Mouse (Mus musculus): ENCODE measurements around the gene Acox1. TPM values are rescaled to one million over a fixed set of nuclear protein-coding genes. Genes with fewer than 3 reads are reported as not detected.

Gene Acox1
- polyA plus RNA-seq, 1 experiment from 2014 or later: 54.5 TPM

DNA sequence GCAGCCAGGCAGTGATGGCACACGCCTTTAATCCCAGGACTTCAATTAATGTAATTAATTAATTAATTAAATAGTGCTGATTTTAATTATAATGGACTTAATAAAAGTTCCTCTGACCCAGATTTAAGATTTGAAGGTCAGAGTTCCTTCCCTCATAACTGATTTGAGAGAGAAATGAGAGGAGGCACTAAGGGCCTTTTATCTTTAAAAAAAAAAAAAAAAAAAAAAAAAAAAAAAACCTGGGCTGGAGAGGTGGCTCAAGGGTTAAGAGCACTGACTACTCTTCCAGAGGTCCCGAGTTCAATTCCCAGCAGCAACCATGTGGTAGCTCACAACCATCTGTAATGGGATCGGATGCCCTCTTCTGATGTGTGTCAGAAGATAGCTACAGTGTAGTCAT, 9.8 kb upstream of the Acox1 start:
- Histone ChIP-seq H3K9me3 (no peaks in the 10 kb centered on the region), H3K4me3 (no peak overlapping the region), H3K4me1 (no peaks in the 10 kb centered on the region), H3K27me3 (no peaks in the 10 kb centered on the region), H3K4me2 (replicated peaks) (no peak overlapping the region), H3K9ac (replicated peaks) (no peak overlapping the region), H3K27ac (replicated peaks) (no peak overlapping the region), H3K36me3 (peaks cover 22% of the 10 kb centered on the region)
- ATAC-seq (replicated peaks): no peak
- 82% methylated on average over 3 of the region's 3 CpGs for WGBS

DNA sequence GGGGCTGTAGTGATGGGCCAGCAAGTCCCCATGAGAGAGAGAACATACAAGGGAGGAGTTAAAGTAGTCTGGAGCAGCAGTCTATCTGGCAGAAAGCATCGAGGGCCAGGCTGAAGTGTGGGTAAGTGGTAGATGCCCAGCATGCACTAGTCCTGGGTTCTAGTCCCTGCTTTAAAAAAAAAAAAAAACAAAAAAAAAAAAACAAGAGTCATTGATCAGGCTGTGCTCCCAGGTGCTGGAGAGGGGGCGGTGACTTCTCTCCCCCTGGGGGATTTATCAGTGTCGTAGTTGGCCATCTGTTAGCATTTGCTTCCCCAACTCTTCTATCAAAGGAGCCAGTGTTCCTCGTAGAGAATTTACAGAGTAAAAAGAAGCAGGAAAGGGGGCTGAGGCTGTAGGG, 7.8 kb upstream of the Acox1 start:
- no peaks in the 10 kb centered on the region for H3K27me3 ChIP-seq
- no peaks in the 10 kb centered on the region for H3K9me3 ChIP-seq
- peaks cover 22% of the 10 kb centered on the region for H3K36me3 ChIP-seq
- H3K27ac ChIP-seq (replicated peaks): no peak overlapping the region
- no peak overlapping the region for H3K4me2 ChIP-seq (replicated peaks)
- H3K4me1 ChIP-seq: no peaks in the 10 kb centered on the region
- H3K4me3 ChIP-seq: no peak overlapping the region
- H3K9ac ChIP-seq (replicated peaks): no peak overlapping the region
- whole genome bisulfite sequencing: 82% methylated on average over 4 of the region's 4 CpGs
- ATAC-seq (replicated peaks): no peak

DNA sequence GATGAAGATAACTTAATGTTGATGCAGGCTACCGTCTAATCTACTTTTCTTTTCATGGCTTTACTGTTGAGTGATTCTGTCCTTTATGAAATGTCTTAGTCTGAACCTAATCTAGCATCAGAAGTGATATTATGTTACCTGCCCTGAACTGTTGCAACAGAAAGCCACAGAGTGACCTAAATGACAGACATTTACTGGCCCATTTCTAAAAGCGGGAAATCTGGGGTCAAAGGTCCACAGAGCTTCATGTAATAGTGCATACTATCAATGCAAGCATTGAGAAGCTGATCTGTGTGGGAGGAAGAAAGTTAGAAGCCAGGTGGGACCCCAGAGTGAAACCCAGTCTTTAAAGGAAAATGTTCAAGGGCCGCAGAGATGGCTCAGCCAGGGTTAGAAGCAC, 4.3 kb upstream of the Acox1 start:
- no peaks in the 10 kb centered on the region for H3K27me3 ChIP-seq
- H3K4me2 ChIP-seq (replicated peaks): no peak overlapping the region
- no peak for ATAC-seq (replicated peaks)
- 94% methylated on average over 3 of the region's 3 CpGs for WGBS
- H3K9me3 ChIP-seq: no peaks in the 10 kb centered on the region
- no peak overlapping the region for H3K9ac ChIP-seq (replicated peaks)
- no peak overlapping the region for H3K27ac ChIP-seq (replicated peaks)
- H3K4me1 ChIP-seq: peaks cover 7% of the 10 kb centered on the region
- H3K4me3 ChIP-seq: no peak overlapping the region
- peaks cover 22% of the 10 kb centered on the region for H3K36me3 ChIP-seq

GRCm38 (mm10) chr11:116201151-116201550, 2.3 kb upstream of the Acox1 start:
- Histone ChIP-seq H3K27me3 (no peaks in the 10 kb centered on the region), H3K4me3 (no peak overlapping the region), H3K4me2 (replicated peaks) (no peak overlapping the region), H3K27ac (replicated peaks) (no peak overlapping the region), H3K4me1 (peaks cover 27% of the 10 kb centered on the region), H3K9me3 (no peaks in the 10 kb centered on the region), H3K9ac (replicated peaks) (no peak overlapping the region), H3K36me3 (peaks cover 11% of the 10 kb centered on the region)
- ATAC-seq (replicated peaks): no peak
- 85% methylated on average over 2 of the region's 2 CpGs for WGBS

DNA sequence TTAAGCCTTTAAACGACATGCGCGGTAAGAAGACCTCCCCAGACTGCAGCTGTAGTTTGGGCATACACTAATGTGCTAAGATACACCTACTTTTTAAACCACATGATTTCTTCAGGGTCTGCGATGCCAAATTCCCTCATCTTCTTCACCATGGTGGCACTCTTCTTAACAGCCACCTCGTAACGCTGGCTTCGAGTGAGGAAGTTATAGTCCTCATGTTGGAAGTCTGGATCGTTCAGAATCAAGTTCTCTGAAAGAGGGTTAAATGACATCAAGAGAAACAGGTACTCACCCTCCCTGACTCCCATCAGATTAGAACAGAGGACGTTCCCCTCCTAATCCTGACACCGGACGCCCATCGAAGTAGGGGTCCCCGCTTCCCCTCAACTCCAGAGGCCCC, 713 bp downstream of the Acox1 start:
- Histone ChIP-seq H3K9me3 (no peaks in the 10 kb centered on the region), H3K4me3 (peak overlapping the region; percentile 84), H3K4me2 (replicated peaks) (peak overlapping the region; percentile 64), H3K9ac (replicated peaks) (peak overlapping the region; percentile 91), H3K4me1 (peaks cover 40% of the 10 kb centered on the region), H3K27ac (replicated peaks) (peak overlapping the region; percentile 97), H3K27me3 (no peaks in the 10 kb centered on the region), H3K36me3 (no peaks in the 10 kb centered on the region)
- WGBS: 24% methylated on average over 13 of the region's 13 CpGs
- no peak; the same call in 1 of the 2 replicates for ATAC-seq (replicated peaks)

DNA sequence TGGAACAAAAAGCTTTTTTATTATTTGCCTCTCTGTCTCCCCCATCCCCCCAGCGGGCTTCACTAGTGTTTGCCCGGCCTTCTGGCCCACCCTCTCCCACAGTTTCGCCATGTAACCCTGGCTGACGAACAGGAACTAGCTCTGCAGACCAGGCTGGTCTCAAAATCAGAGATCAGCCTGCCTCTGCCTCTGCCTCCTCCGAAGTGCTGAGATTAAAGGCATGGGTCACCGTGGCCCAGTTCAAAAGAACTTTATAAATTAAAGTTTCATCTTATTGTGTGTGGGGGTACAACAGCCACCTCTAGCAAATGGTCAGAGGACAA, 1.3 kb downstream of the Acox1 start:
- Histone ChIP-seq H3K4me2 (replicated peaks) (peak overlapping the region; percentile 64), H3K36me3 (no peaks in the 10 kb centered on the region), H3K27me3 (no peaks in the 10 kb centered on the region), H3K4me3 (peak overlapping the region; percentile 84; the same call in 1 of the 2 replicates), H3K27ac (replicated peaks) (no peak overlapping the region), H3K9me3 (no peaks in the 10 kb centered on the region), H3K4me1 (peaks cover 40% of the 10 kb centered on the region), H3K9ac (replicated peaks) (no peak overlapping the region)
- 86% methylated on average over 6 of the region's 6 CpGs for WGBS
- no peak for ATAC-seq (replicated peaks)

- no peaks in the 10 kb centered on the region for H3K36me3 ChIP-seq
- H3K4me2 ChIP-seq (replicated peaks): peak overlapping the region; percentile 64
- no peak overlapping the region for H3K27ac ChIP-seq (replicated peaks)
- H3K9me3 ChIP-seq: no peaks in the 10 kb centered on the region
- H3K9ac ChIP-seq (replicated peaks): no peak overlapping the region
- H3K27me3 ChIP-seq: no peaks in the 10 kb centered on the region
- ATAC-seq (replicated peaks): no peak
- WGBS: 95% methylated on average over 18 of the region's 18 CpGs
- H3K4me3 ChIP-seq: peak overlapping the region; percentile 84; the same call in 1 of the 2 replicates
- peaks cover 40% of the 10 kb centered on the region for H3K4me1 ChIP-seq
These were observed 1.8 kb downstream of the Acox1 start for GRCm38 (mm10) chr11:116196866-116197583.

- ATAC-seq (replicated peaks): no peak
- no peak overlapping the region for H3K27ac ChIP-seq (replicated peaks)
- H3K4me3 ChIP-seq: no peak overlapping the region
- no peak overlapping the region for H3K4me2 ChIP-seq (replicated peaks)
- peaks cover 40% of the 10 kb centered on the region for H3K4me1 ChIP-seq
- peaks cover 2% of the 10 kb centered on the region; the same call in 1 of the 2 replicates for H3K36me3 ChIP-seq
- no peak overlapping the region for H3K9ac ChIP-seq (replicated peaks)
- no peaks in the 10 kb centered on the region for H3K9me3 ChIP-seq
- no peaks in the 10 kb centered on the region for H3K27me3 ChIP-seq
- WGBS: 89% methylated on average over 3 of the region's 3 CpGs
These were observed 2.5 kb downstream of the Acox1 start for GRCm38 (mm10) chr11:116196336-116196735.

GRCm38 (mm10) chr11:116195252-116195651, 3.6 kb downstream of the Acox1 start:
- Histone ChIP-seq H3K9ac (replicated peaks) (no peak overlapping the region), H3K4me2 (replicated peaks) (no peak overlapping the region), H3K27ac (replicated peaks) (no peak overlapping the region), H3K9me3 (no peaks in the 10 kb centered on the region), H3K4me3 (no peak overlapping the region), H3K36me3 (peaks cover 7% of the 10 kb centered on the region), H3K4me1 (peaks cover 40% of the 10 kb centered on the region), H3K27me3 (no peaks in the 10 kb centered on the region)
- 85% methylated on average over 5 of the region's 5 CpGs for WGBS
- no peak for ATAC-seq (replicated peaks)

DNA sequence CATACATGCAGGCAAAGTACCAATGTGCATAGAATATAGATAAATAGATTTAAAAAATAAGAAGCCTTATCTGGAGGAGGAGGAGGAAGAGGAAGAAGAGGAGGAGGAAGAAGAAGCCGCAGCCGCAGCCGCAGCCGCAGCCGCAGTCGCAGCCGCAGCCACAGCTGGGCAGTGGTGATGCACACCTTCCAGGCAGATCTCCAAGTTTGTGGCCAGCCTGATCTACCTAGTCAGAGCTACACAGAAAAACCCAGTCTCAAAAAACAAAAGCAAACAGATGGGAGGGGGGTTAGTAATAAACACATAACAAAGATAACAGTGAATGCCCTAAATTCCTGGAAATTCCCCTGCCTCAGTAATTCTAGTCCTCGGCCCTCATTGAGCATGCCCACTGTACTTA, 4.2 kb downstream of the Acox1 start:
- WGBS: 96% methylated on average over 8 of the region's 8 CpGs
- no peaks in the 10 kb centered on the region for H3K9me3 ChIP-seq
- ATAC-seq (replicated peaks): no peak
- H3K4me2 ChIP-seq (replicated peaks): no peak overlapping the region
- H3K27ac ChIP-seq (replicated peaks): no peak overlapping the region
- H3K4me3 ChIP-seq: no peak overlapping the region
- H3K36me3 ChIP-seq: peaks cover 7% of the 10 kb centered on the region
- H3K27me3 ChIP-seq: no peaks in the 10 kb centered on the region
- H3K4me1 ChIP-seq: peaks cover 38% of the 10 kb centered on the region
- no peak overlapping the region for H3K9ac ChIP-seq (replicated peaks)

- no peak overlapping the region for H3K4me3 ChIP-seq
- no peak overlapping the region; the same call in 1 of the 2 replicates for H3K27ac ChIP-seq (replicated peaks)
- H3K36me3 ChIP-seq: peaks cover 27% of the 10 kb centered on the region
- 45% methylated on average over 11 of the region's 11 CpGs for WGBS
- no peaks in the 10 kb centered on the region for H3K9me3 ChIP-seq
- no peaks in the 10 kb centered on the region for H3K27me3 ChIP-seq
- ATAC-seq (replicated peaks): no peak
- no peak overlapping the region for H3K4me2 ChIP-seq (replicated peaks)
- H3K9ac ChIP-seq (replicated peaks): no peak overlapping the region
- peaks cover 15% of the 10 kb centered on the region for H3K4me1 ChIP-seq
These were observed 11.5 kb downstream of the Acox1 start for GRCm38 (mm10) chr11:116187226-116187930.

DNA sequence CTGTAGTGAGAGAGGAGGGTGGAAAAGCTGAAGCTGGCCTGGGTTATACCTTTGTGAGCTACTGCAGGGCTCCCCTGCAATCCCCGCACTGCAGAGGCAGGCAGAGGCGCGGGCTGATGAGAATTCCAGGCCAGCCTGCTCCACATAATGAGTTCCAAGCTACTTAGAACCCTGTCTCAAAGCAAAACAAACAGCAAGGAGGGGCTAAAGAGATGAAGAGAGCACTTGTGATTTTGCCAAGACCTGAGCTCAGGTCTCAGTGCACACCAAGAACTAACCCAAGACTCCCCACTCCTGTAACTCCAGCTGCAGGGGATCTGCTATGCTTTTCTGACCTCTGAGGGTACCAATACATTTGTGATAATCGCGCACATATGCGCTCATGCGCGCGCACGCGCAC, 12.5 kb downstream of the Acox1 start:
- 0 out of 2 replicates have a peak overlapping the region, but pooled peaks have one; percentile 16 for H3K27ac ChIP-seq (replicated peaks)
- ATAC-seq (replicated peaks): no peak
- H3K4me1 ChIP-seq: peaks cover 15% of the 10 kb centered on the region
- H3K4me2 ChIP-seq (replicated peaks): no peak overlapping the region
- no peak overlapping the region for H3K9ac ChIP-seq (replicated peaks)
- peaks cover 34% of the 10 kb centered on the region for H3K36me3 ChIP-seq
- H3K4me3 ChIP-seq: no peak overlapping the region
- 82% methylated on average over 11 of the region's 11 CpGs for WGBS
- no peaks in the 10 kb centered on the region for H3K27me3 ChIP-seq
- H3K9me3 ChIP-seq: no peaks in the 10 kb centered on the region
